Mouse (Mus musculus): ENCODE measurements around the gene Wdr72. TPM values are rescaled to one million over a fixed set of nuclear protein-coding genes. Genes with fewer than 3 reads are reported as not detected.

The Wdr72 gene
- polyA plus RNA-seq, 1 experiment, result 0.97 TPM

- WGBS, result 84% methylated on average over 9 of the region's 9 CpGs
- Histone ChIP-seq H3K27ac (ENCODE audit: control insufficient read depth, insufficient read depth, low read depth, low read length, poor library complexity) (no peak overlapping the region), H3K4me3 (replicated peaks; ENCODE audit: control insufficient read depth, low read depth, low read length) (no peak overlapping the region), H3K4me1 (ENCODE audit: control insufficient read depth, insufficient read depth, low read length) (no peaks in the 10 kb centered on the region)
- TF ChIP-seq CTCF (IDR thresholded peaks at IDR 0.05; ENCODE audit: control insufficient read depth, insufficient read depth, low read length), result no peak
- TF ChIP-seq POLR2A (IDR thresholded peaks at IDR 0.05; ENCODE audit: borderline replicate concordance, control insufficient read depth, low read depth, low read length), result no peak
Measured at GRCm38 (mm10) chr9:74112526-74112925, 2.4 kb downstream of the Wdr72 start.

- TF ChIP-seq CTCF (IDR thresholded peaks at IDR 0.05; ENCODE audit: control insufficient read depth, insufficient read depth, low read length), result no peak
- TF ChIP-seq POLR2A (IDR thresholded peaks at IDR 0.05; ENCODE audit: borderline replicate concordance, control insufficient read depth, low read depth, low read length), result no peak
- WGBS, result 25% methylated on average over 5 of the region's 5 CpGs
- no peaks in the 10 kb centered on the region; the same call in 1 of the 2 replicates for H3K4me1 ChIP-seq (ENCODE audit: control insufficient read depth, insufficient read depth, low read length)
- H3K4me3 ChIP-seq (replicated peaks; ENCODE audit: control insufficient read depth, low read depth, low read length), result no peak overlapping the region
- no peak overlapping the region for H3K27ac ChIP-seq (ENCODE audit: control insufficient read depth, insufficient read depth, low read depth, low read length, poor library complexity)
Measured at GRCm38 (mm10) chr9:74126222-74126621, 16.1 kb downstream of the Wdr72 start.

- Histone ChIP-seq H3K4me1 (ENCODE audit: control insufficient read depth, insufficient read depth, low read length) (no peaks in the 10 kb centered on the region), H3K27ac (ENCODE audit: control insufficient read depth, insufficient read depth, low read depth, low read length, poor library complexity) (no peak overlapping the region), H3K4me3 (replicated peaks; ENCODE audit: control insufficient read depth, low read depth, low read length) (no peak overlapping the region)
- 80% methylated on average over 2 of the region's 2 CpGs for WGBS
- TF ChIP-seq POLR2A (IDR thresholded peaks at IDR 0.05; ENCODE audit: borderline replicate concordance, control insufficient read depth, low read depth, low read length) (no peak), CTCF (IDR thresholded peaks at IDR 0.05; ENCODE audit: control insufficient read depth, insufficient read depth, low read length) (no peak)
Measured at GRCm38 (mm10) chr9:74134010-74134409, 23.9 kb downstream of the Wdr72 start.

GRCm38 (mm10) chr9:74141864-74142263 lies 31.7 kb downstream of the Wdr72 start:
- H3K27ac ChIP-seq (ENCODE audit: control insufficient read depth, insufficient read depth, low read depth, low read length, poor library complexity), result no peak overlapping the region
- H3K4me1 ChIP-seq (ENCODE audit: control insufficient read depth, insufficient read depth, low read length), result no peaks in the 10 kb centered on the region
- no peak overlapping the region for H3K4me3 ChIP-seq (replicated peaks; ENCODE audit: control insufficient read depth, low read depth, low read length)
- WGBS, result 6% methylated on average over 3 of the region's 3 CpGs
- TF ChIP-seq CTCF (IDR thresholded peaks at IDR 0.05; ENCODE audit: control insufficient read depth, insufficient read depth, low read length) (peak; percentile 79), POLR2A (IDR thresholded peaks at IDR 0.05; ENCODE audit: borderline replicate concordance, control insufficient read depth, low read depth, low read length) (no peak)

- 45% methylated on average over 2 of the region's 2 CpGs for WGBS
- Histone ChIP-seq H3K4me3 (replicated peaks; ENCODE audit: control insufficient read depth, low read depth, low read length) (no peak overlapping the region), H3K27ac (ENCODE audit: control insufficient read depth, insufficient read depth, low read depth, low read length, poor library complexity) (no peak overlapping the region), H3K4me1 (ENCODE audit: control insufficient read depth, insufficient read depth, low read length) (no peaks in the 10 kb centered on the region)
- TF ChIP-seq CTCF (IDR thresholded peaks at IDR 0.05; ENCODE audit: control insufficient read depth, insufficient read depth, low read length), result no peak
Measured at GRCm38 (mm10) chr9:74142705-74143104, 32.5 kb downstream of the Wdr72 start.

- Histone ChIP-seq H3K4me1 (ENCODE audit: control insufficient read depth, insufficient read depth, low read length) (no peaks in the 10 kb centered on the region), H3K27ac (ENCODE audit: control insufficient read depth, insufficient read depth, low read depth, low read length, poor library complexity) (no peak overlapping the region), H3K4me3 (replicated peaks; ENCODE audit: control insufficient read depth, low read depth, low read length) (no peak overlapping the region)
- TF ChIP-seq POLR2A (IDR thresholded peaks at IDR 0.05; ENCODE audit: borderline replicate concordance, control insufficient read depth, low read depth, low read length), result no peak
- TF ChIP-seq CTCF (IDR thresholded peaks at IDR 0.05; ENCODE audit: control insufficient read depth, insufficient read depth, low read length), result no peak
- WGBS, result 89% methylated on average over 4 of the region's 4 CpGs
Measured at GRCm38 (mm10) chr9:74145203-74145602, 35.0 kb downstream of the Wdr72 start.

GRCm38 (mm10) chr9:74148306-74148705 lies 38.1 kb downstream of the Wdr72 start:
- Histone ChIP-seq H3K27ac (ENCODE audit: control insufficient read depth, insufficient read depth, low read depth, low read length, poor library complexity) (no peak overlapping the region), H3K4me3 (replicated peaks; ENCODE audit: control insufficient read depth, low read depth, low read length) (no peak overlapping the region), H3K4me1 (ENCODE audit: control insufficient read depth, insufficient read depth, low read length) (no peaks in the 10 kb centered on the region)
- 79% methylated on average over 8 of the region's 8 CpGs for WGBS
- no peak for TF ChIP-seq POLR2A (IDR thresholded peaks at IDR 0.05; ENCODE audit: borderline replicate concordance, control insufficient read depth, low read depth, low read length)
- no peak for TF ChIP-seq CTCF (IDR thresholded peaks at IDR 0.05; ENCODE audit: control insufficient read depth, insufficient read depth, low read length)

- no peak overlapping the region for H3K4me3 ChIP-seq (replicated peaks; ENCODE audit: control insufficient read depth, low read depth, low read length)
- 72% methylated on average over 11 of the region's 11 CpGs for WGBS
- no peaks in the 10 kb centered on the region; the same call in 1 of the 2 replicates for H3K4me1 ChIP-seq (ENCODE audit: control insufficient read depth, insufficient read depth, low read length)
- TF ChIP-seq POLR2A (IDR thresholded peaks at IDR 0.05; ENCODE audit: borderline replicate concordance, control insufficient read depth, low read depth, low read length), result no peak
- TF ChIP-seq CTCF (IDR thresholded peaks at IDR 0.05; ENCODE audit: control insufficient read depth, insufficient read depth, low read length), result no peak
- no peak overlapping the region for H3K27ac ChIP-seq (ENCODE audit: control insufficient read depth, insufficient read depth, low read depth, low read length, poor library complexity)
Measured at GRCm38 (mm10) chr9:74160361-74160933, 50.3 kb downstream of the Wdr72 start.

GRCm38 (mm10) chr9:74165697-74166096 lies 55.5 kb downstream of the Wdr72 start:
- no peak for TF ChIP-seq CTCF (IDR thresholded peaks at IDR 0.05; ENCODE audit: control insufficient read depth, insufficient read depth, low read length)
- TF ChIP-seq POLR2A (IDR thresholded peaks at IDR 0.05; ENCODE audit: borderline replicate concordance, control insufficient read depth, low read depth, low read length), result no peak
- Histone ChIP-seq H3K4me1 (ENCODE audit: control insufficient read depth, insufficient read depth, low read length) (no peaks in the 10 kb centered on the region), H3K27ac (ENCODE audit: control insufficient read depth, insufficient read depth, low read depth, low read length, poor library complexity) (no peak overlapping the region), H3K4me3 (replicated peaks; ENCODE audit: control insufficient read depth, low read depth, low read length) (no peak overlapping the region)
- 77% methylated on average over 2 of the region's 2 CpGs for WGBS

All from bone marrow, adult 2 months (tissue).